Mouse (Mus musculus): ENCODE measurements at regions not wholly inside any gene's neighbourhood (a gene's known extent, or its start where the extent isn't known, plus 50 kb on each side); places are given as distances from the start of the nearest gene placed in this dataset.

DNA sequence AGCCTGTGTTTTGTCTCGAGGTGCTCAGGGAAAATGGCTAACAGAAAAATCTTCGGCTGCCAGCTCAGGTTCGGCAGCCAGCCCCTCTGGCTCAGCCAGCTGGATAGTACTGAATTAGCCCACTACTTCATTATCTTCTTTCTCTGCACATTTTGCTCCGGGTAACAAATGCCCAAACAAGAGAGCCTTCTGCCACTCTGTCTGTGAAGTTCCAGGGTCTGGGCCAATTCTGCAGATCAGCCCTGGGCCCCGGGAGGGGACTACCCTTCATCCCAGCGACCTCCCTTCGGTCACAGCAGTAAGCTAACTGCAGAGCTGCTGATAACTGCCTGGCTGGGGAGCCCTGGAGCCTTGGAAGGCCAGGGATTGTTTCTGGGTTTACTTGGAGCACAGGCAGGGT, 119.6 kb upstream of the Ofcc1 start:
- no peak for DNase-seq (ENCODE audit: low read depth)

GRCm38 (mm10) chr13:40472683-40473082, 111.4 kb upstream of the Ofcc1 start:
- no peak for DNase-seq (ENCODE audit: low read depth)

DNA sequence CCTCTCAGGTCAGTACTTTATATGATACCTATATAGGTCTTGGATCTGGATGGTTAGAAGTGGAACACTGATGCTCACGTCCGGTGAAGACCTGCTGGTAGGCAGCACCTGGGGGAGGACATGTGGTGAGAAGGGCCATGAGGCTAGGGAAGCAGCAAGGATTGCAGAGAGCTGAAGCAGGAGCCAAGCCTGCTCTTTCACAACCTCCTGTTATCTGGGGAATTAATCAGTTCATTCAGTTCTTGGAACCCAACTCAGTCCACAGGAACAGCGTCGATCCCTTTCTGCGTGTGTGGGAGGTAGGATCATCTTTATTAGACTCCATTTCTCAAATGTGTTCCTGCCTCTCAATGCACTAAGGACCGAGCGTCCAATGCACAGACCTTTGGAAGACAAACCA, 107.9 kb upstream of the Ofcc1 start:
- no peak for DNase-seq (ENCODE audit: low read depth)

- no peak for DNase-seq (ENCODE audit: low read depth)
Observed at GRCm38 (mm10) chr13:40453360-40453759, 92.1 kb upstream of the Ofcc1 start.

GRCm38 (mm10) chr13:40429831-40430230, 68.6 kb upstream of the Ofcc1 start:
- no peak for DNase-seq (ENCODE audit: low read depth)

- no peak for DNase-seq (ENCODE audit: low read depth)
Observed at GRCm38 (mm10) chr13:40423051-40423450, 61.8 kb upstream of the Ofcc1 start.

GRCm38 (mm10) chr13:40417856-40418255, 56.6 kb upstream of the Ofcc1 start:
- DNase-seq (ENCODE audit: low read depth): no peak

- no peak for DNase-seq (ENCODE audit: low read depth)
Observed at GRCm38 (mm10) chr13:40413074-40413473, 51.8 kb upstream of the Ofcc1 start.

Data from fibroblast of lung, adult 2 months (primary cell).